Mouse (Mus musculus) granulocyte monocyte progenitor cell, adult 5-6 weeks (primary cell): ENCODE results near the gene 2610301B20Rik. TPM values are rescaled to one million over a fixed set of nuclear protein-coding genes. Genes with fewer than 3 reads are reported as not detected.
"Not testable (repeated sequence)": the region's sequence is repeated elsewhere in the genome, so short reads cannot be mapped to it uniquely, and the experiment has no call there.

ENCODE experiments used
- ATAC-seq: replicated peaks from 2 replicates; pipeline ENCODE4 v1.8.0; 2016; ENCODE audit warnings: mild to moderate bottlenecking, moderate TSS enrichment, inconsistent platforms; ENCODE audit not compliant: poor library complexity, severe bottlenecking
- total RNA-seq, 2 experiments: library from RNA; stranded (forward) in 1 of 2; stranded (reverse) in 1 of 2; fragments of 200-712, 200-1000 nt in 1 of 2; fragments of >200 nt in 1 of 2; fragmentation: Nextera tagmentation in 1 of 2; gene quantifications; 2 replicates each; pipeline ENCODE4 v1.2.3; 2014 to 2017

The 2610301B20Rik gene
- total RNA-seq (2014; fragmentation: Nextera tagmentation) (15.1 and 17.2 TPM in 2 replicates), total RNA-seq (2017) (14.7 and 16.5 TPM in 2 replicates)

GRCm38 (mm10) chr4:10873920-10874665 lies at the start of gene 2610301B20Rik:
2610301B20Rik (plus strand) TSS chr4:10874498.
- peak; percentile 76 for ATAC-seq

- ATAC-seq = peak; percentile 22; the same call in 1 of the 2 replicates
Measured at GRCm38 (mm10) chr4:10833273-10833672, 41.0 kb upstream of the 2610301B20Rik start.

GRCm38 (mm10) chr4:10835252-10836051 lies 38.8 kb upstream of the 2610301B20Rik start:
- no peak for ATAC-seq

DNA sequence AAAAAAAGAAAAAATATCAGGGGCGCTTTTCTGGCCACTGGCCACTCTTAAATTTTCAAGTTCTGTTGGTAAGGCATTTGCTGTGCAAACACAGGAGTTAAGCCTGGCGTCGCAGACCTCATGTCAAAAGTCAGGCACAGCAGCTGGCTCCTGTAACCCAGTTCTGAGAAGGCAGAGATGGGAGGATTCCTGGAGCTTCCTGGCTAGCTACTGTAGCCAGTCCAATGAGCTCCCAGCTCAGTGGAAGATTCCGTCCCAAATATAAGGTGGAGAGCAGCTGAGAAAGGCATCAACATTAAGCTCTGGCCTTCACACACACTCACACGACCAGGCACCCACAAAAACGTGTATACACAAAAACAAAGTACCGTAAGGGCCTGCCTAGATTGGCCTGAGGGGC lies 28.4 kb upstream of the 2610301B20Rik start:
- no peak for ATAC-seq

- ATAC-seq = no peak
Measured at GRCm38 (mm10) chr4:10849812-10850211, 24.5 kb upstream of the 2610301B20Rik start.

- no peak for ATAC-seq
Measured at GRCm38 (mm10) chr4:10851013-10851412, 23.3 kb upstream of the 2610301B20Rik start.

- no peak for ATAC-seq
Measured at GRCm38 (mm10) chr4:10859174-10859573, 15.1 kb upstream of the 2610301B20Rik start.

- no peak for ATAC-seq
Measured at GRCm38 (mm10) chr4:10859911-10860581, 14.3 kb upstream of the 2610301B20Rik start.

GRCm38 (mm10) chr4:10860825-10861224 lies 13.5 kb upstream of the 2610301B20Rik start:
- ATAC-seq = no peak

DNA sequence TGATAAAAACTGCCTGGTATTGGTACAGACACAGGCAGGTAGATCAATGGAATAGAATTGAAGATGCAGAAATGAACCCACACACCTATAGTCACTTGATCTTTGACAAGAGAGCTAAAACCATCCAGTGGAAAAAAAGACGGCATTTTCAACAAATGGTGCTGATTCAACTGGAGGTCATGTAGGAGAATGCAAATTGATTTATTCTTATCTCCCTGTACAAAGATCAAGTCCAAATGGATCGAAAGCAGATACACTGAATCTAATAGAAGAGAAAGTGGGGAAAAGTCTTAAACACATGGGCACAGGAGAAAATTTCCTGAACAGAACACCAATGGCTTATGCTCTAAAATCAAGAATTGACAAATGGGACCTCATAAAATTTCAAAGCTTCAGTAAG lies 11.4 kb upstream of the 2610301B20Rik start:
- ATAC-seq = not testable (repeated sequence)

DNA sequence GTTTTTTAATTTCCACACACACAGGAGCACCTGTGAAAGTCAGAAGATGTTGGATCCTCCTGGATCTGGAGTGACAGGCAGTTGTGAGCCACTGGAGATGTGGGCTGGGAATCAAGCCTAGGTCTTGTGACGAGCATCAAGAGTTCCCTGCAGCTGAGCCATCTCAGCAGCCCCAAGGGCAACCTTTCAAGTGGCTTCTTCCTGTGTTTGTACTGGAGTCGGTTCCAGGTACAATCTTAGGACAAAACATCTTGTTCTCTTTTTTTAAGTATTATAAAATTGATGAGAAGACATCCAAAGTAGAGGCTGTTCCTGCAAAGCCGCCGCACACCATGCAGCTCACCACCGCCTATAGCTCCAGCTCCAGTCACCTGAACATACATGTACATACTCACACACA lies 2.1 kb upstream of the 2610301B20Rik start:
- no peak for ATAC-seq

DNA sequence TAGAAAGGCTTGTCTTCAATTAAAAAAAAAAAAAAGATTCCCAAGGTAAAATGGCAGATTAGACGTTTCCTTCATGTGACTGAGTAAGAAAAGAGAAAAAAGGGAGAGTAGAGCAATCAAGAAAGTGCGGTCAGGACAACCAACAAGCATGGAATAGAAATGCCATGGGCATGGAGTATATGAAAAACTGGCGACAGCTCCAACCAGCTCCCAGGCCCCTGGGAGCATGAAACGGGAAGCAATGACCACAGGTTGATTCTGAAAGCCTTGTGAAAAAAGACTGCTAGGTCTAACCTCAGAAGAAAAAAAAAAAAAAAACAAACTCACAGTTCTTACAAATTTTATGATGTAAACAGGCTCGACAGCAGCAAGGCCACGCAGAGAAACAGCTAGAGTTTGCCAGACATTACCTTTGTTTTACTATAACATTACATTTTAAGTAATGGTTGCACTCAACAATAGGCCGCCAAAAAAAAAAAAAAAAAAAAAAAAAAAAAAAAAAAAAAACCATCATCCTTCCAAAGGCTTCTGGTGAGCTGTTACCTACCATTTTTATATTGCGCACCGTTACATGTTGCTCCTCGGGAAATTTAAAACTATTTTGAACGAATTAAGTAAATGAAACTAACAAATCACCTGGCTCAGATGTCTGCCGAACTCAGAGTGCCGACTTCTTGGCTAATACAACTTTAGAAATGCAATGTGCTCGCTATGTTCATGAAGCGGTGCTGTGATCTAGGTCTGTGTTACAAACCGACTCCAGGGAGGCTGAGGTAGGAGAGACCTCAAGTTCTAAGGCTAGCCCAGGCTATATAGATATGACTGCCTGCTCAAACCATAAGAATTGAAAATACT lies 1.4 kb upstream of the 2610301B20Rik start:
- peak; percentile 45 for ATAC-seq

GRCm38 (mm10) chr4:10873549-10873919 lies 764 bp upstream of the 2610301B20Rik start:
- no peak for ATAC-seq

DNA sequence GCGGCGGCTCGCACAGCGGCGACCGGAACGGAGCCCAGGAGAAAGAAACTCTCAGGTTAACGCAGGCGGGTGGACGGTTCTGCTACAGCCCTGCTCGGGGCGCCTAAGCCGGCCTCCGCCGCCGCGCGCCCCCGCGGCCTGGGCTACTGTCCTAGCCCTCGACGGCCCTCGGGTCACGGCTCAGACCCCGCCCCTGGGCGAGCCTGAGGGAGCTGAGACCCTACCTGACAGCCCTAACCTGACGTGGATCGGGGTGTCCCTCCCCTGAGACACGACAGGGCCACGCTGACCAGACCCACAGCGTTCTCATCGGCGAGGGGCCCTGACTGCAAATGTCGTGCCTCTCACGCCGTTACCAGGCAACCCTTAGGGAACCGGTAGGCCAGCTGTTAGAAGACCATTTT lies 422 bp downstream of the 2610301B20Rik start:
- peak; percentile 65 for ATAC-seq

DNA sequence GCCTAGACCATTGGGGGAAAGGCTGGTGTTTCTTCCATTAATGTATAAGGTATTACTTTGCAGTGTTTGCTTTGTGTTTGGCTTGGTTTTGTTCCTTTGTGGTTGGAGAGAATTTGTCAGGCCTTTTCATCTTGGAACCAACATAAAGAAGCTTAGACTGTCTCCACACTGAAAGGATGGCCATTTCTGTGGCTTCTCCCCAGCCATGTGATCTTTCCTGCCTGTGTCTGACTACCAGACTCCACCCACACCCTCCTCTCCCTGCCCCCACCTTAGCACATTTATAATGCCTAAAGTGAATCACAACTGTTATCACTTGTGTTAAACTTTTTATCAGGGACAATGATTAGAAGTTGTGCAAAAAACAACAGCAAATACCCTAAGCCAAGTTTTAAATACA lies 1.1 kb downstream of the 2610301B20Rik start:
- no peak for ATAC-seq

- no peak for ATAC-seq
Measured at GRCm38 (mm10) chr4:10877057-10877456, 2.8 kb downstream of the 2610301B20Rik start.

GRCm38 (mm10) chr4:10883740-10884408 lies 9.6 kb downstream of the 2610301B20Rik start:
- ATAC-seq = no peak

GRCm38 (mm10) chr4:10888835-10889234 lies 14.5 kb downstream of the 2610301B20Rik start:
- ATAC-seq = no peak

GRCm38 (mm10) chr4:10896262-10896661 lies 22.0 kb downstream of the 2610301B20Rik start:
- ATAC-seq = no peak
